Mouse (Mus musculus) brown adipose tissue, adult 24 weeks (tissue): ENCODE measurements at regions not wholly inside any gene's neighbourhood (a gene's known extent, or its start where the extent isn't known, plus 50 kb on each side); places are given as distances from the start of the nearest gene placed in this dataset.

Source experiments
- H3K27ac ChIP-seq: fragments of 200-500 bp; replicated peaks from 2 replicates; pipeline ENCODE4 v1.5.1; 2012; ENCODE audit warnings: low read depth, mild to moderate bottlenecking, low read length
- H3K4me1 ChIP-seq: fragments of 200-500 bp; 2 replicates; pipeline ENCODE4 v1.6.1; 2012; ENCODE audit warnings: low read length, mixed read lengths; ENCODE audit not compliant: control insufficient read depth, insufficient read depth, insufficient read length
- H3K4me3 ChIP-seq: fragments of 200-500 bp; 2 replicates; pipeline ENCODE4 v1.5.1; 2012; ENCODE audit warnings: low read depth, mild to moderate bottlenecking, low read length, moderate library complexity; ENCODE audit not compliant: insufficient read depth

GRCm38 (mm10) chr17:29430401-29430800, 60.2 kb upstream of the Pim1 start:
- peaks cover 7% of the 10 kb centered on the region; the same call in 1 of the 2 replicates for H3K4me1 ChIP-seq
- H3K4me3 ChIP-seq: no peak overlapping the region
- H3K27ac ChIP-seq: no peak overlapping the region

- Histone ChIP-seq H3K4me1 (peaks cover 7% of the 10 kb centered on the region; the same call in 1 of the 2 replicates), H3K27ac (no peak overlapping the region), H3K4me3 (no peak overlapping the region)
Observed at GRCm38 (mm10) chr17:29430806-29431205, 59.7 kb upstream of the Pim1 start.

DNA sequence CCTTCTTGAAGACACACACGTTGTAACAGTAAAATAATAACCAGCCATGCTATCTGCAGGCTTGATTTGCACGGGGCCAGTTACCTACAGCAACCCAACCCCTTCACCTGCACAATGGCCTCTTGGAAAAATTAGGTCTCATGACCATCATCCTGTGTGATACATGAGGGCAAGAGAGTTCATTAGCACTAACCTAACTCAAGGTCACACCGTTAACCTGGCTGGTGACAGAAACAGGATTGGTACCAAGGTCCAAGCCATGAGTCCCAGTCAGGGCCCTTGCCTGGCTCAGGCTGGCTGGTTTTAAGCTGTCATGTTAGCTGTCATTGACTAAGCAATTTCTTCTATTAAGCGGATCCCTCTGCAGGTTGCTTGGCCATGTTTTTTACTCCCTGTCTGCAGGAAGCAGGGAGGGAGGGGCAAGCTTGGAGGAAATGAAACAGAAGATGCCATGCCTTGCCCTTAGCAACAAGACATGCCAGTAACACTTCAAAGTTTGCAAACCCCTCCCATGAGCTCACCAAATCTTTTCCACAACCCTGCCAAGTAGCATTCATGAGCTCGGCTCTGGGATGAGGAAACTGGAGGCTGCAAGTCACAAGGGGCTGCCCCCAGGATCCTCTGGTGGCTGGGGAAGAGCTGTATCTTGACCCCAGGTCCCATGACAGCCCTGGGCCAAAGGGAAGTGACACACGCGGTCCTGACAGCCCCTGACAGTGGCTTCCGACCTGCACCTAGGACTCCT, 58.8 kb upstream of the Pim1 start:
- peak overlapping the region; percentile 57 for H3K27ac ChIP-seq
- H3K4me1 ChIP-seq: peaks cover 7% of the 10 kb centered on the region; the same call in 1 of the 2 replicates
- H3K4me3 ChIP-seq: no peak overlapping the region

DNA sequence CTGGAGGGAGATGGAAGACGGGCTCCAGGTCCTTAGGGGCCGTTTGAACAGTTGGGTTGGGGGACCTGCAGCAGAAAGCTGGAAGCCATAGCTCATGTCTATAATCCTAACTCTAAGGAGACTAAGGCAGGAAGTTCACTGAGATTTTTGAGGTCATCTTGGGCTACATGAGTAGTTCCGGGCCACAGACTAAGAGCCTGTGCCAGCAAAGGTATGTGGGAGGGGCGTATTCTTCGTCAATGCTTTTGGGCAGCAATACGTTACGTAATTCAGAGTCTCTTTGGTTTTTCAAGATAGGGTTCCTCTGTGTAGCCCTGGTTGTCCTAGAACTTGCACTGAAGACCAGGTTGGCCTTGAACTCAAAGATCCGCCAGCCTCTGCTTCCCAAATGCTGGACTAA, 57.9 kb upstream of the Pim1 start:
- Histone ChIP-seq H3K27ac (peak overlapping the region; percentile 57), H3K4me1 (peaks cover 7% of the 10 kb centered on the region; the same call in 1 of the 2 replicates), H3K4me3 (no peak overlapping the region)

DNA sequence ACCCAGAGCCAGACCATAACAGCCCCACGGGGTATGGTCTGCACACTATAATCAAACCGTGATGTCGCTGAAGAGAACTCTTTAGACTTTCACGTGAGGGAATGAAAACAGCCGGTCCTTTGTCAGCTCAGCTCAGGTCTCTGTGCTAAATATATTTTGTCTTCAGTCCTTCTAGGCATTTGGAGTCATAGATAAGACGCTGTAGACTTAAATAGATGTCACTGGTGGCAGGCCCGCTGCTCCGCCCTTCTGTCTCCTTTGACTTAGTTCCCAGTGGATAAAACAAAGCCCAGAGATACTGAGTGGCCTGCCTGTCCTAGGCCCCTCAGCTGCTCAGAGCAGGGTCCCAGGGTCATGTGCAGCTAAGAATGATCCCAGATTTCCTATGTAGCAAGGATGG, 57.2 kb upstream of the Pim1 start:
- H3K4me3 ChIP-seq: no peak overlapping the region
- no peak overlapping the region for H3K27ac ChIP-seq
- H3K4me1 ChIP-seq: 0 out of 2 replicates have a peak, but pooled peaks cover 4% of the 10 kb centered on the region

- Histone ChIP-seq H3K4me1 (0 out of 2 replicates have a peak, but pooled peaks cover 4% of the 10 kb centered on the region), H3K4me3 (no peak overlapping the region), H3K27ac (no peak overlapping the region)
Observed at GRCm38 (mm10) chr17:29434074-29434944, 56.2 kb upstream of the Pim1 start.

GRCm38 (mm10) chr17:29435345-29436006, 55.1 kb upstream of the Pim1 start:
- Histone ChIP-seq H3K4me1 (peaks cover 9% of the 10 kb centered on the region; the same call in 1 of the 2 replicates), H3K4me3 (no peak overlapping the region), H3K27ac (peak overlapping the region; percentile 73)

DNA sequence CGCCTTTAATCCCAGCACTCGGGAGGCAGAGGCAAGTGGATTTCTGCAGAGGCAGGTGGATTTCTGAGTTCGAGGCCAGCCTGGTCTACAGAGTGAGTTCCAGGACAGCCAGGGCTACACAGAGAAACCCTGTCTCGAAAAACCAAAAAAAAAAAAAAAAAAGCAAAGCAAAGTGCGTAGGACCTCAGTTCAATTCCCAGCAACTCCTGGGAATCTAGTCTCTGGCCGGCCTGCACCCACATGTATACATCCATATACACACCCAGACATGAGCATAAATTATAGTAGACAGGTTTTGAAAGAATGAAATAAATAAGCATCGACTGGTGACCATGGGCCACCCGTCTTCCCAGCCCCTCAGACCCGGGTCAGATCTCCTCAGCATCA, 54.1 kb upstream of the Pim1 start:
- Histone ChIP-seq H3K4me1 (peaks cover 13% of the 10 kb centered on the region), H3K27ac (peak overlapping the region; percentile 57; the same call in 1 of the 2 replicates), H3K4me3 (peak overlapping the region; percentile 57)

- H3K27ac ChIP-seq: peak overlapping the region; percentile 57; the same call in 1 of the 2 replicates
- H3K4me3 ChIP-seq: peak overlapping the region; percentile 57
- H3K4me1 ChIP-seq: peaks cover 14% of the 10 kb centered on the region
Observed at GRCm38 (mm10) chr17:29436871-29437534, 53.5 kb upstream of the Pim1 start.

DNA sequence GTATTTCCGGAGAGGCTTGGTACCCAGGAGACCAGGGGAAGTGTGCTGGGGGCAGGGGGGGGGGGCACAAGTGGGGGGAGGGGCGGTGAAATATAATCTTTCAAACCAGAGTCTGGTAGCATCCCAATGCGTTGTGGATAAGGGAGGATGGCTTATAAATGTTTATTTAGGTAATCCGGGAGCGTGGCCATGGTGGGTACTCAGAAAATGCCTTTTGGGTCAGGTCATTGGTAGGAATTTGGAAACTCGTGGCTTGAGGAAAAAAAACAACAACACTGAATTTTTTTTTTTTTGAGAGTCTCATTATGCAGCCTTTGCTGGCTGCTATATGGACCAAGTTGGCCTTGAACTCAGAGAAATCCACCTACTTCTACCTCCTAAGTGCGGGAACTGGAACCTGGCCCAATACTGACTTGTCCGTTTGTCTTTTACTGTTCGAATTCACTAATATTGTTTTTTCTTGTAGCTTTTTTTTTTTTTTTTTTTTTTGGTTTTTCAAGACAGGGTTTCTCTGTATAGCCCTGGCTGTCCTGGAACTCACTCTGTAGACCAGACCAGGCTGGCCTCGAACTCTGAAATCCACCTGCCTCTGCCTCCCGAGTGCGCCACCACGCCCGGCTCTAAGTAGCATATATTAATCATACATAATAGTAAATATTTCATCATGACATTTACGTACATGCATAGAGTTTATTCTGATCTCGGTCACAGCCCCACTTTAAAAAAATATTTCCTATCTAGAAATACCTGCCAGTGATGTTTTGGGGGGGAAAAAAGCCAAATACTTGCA, 52.8 kb upstream of the Pim1 start:
- Histone ChIP-seq H3K4me1 (peaks cover 14% of the 10 kb centered on the region), H3K4me3 (no peak overlapping the region), H3K27ac (no peak overlapping the region)

- Histone ChIP-seq H3K27ac (no peak overlapping the region), H3K4me1 (peaks cover 14% of the 10 kb centered on the region), H3K4me3 (no peak overlapping the region)
Observed at GRCm38 (mm10) chr17:29438347-29439235, 52.0 kb upstream of the Pim1 start.

GRCm38 (mm10) chr17:29439992-29440391, 50.6 kb upstream of the Pim1 start:
- H3K4me1 ChIP-seq: peaks cover 14% of the 10 kb centered on the region

GRCm38 (mm10) chr17:29440490-29440889, 50.1 kb upstream of the Pim1 start:
- Histone ChIP-seq H3K27ac (no peak overlapping the region), H3K4me3 (no peak overlapping the region), H3K4me1 (peaks cover 14% of the 10 kb centered on the region)

More at GRCm38 (mm10) chr17:29439992-29440391, 50.6 kb upstream of the Pim1 start:
- H3K4me3 ChIP-seq: no peak overlapping the region
- H3K27ac ChIP-seq: no peak overlapping the region
